Mouse (Mus musculus) limb, embryonic 14.5 days (tissue): Measurements from ENCODE around the gene Nudcd2. TPM values are rescaled to one million over a fixed set of nuclear protein-coding genes. Genes with fewer than 3 reads are reported as not detected.

Experiments
- ATAC-seq: fragments of 200-750 bp; cut with Nextera tagmentation; 2 replicates; pipeline ENCODE4 v1.8.0; 2017; ENCODE audit warnings: low read depth, moderate number of reproducible peaks, moderate TSS enrichment; ENCODE audit not compliant: low FRiP score
- DNase-seq: peaks from one replicate; pipeline ENCODE4 v3.0.0-alpha.2; 2015; ENCODE audit warnings: low spot score
- H3K27ac ChIP-seq: fragments of 300-500 bp; sonication (generic); replicated peaks from 2 replicates; pipeline ENCODE4 v1.5.1; 2014; ENCODE audit warnings: low read depth, mild to moderate bottlenecking, low read length, moderate library complexity, mixed read lengths
- H3K27me3 ChIP-seq: fragments of 300-500 bp; sonication (generic); 2 replicates; pipeline ENCODE4 v1.6.1; 2014; ENCODE audit warnings: low read length, mixed read lengths; ENCODE audit not compliant: control insufficient read depth, insufficient read depth
- H3K36me3 ChIP-seq: fragments of 300-500 bp; sonication (generic); 2 replicates; pipeline ENCODE4 v1.6.1; 2014; ENCODE audit warnings: mild to moderate bottlenecking, low read length, moderate library complexity, mixed read lengths; ENCODE audit not compliant: control insufficient read depth, insufficient read depth
- H3K4me1 ChIP-seq: fragments of 300-500 bp; sonication (generic); 2 replicates; pipeline ENCODE4 v1.6.1; 2014; ENCODE audit warnings: antibody characterized with exemption, low read length, mixed read lengths; ENCODE audit not compliant: control insufficient read depth, insufficient read depth
- H3K4me2 ChIP-seq: fragments of 300-500 bp; sonication (generic); replicated peaks from 2 replicates; pipeline ENCODE4 v1.6.1; 2014; ENCODE audit warnings: low read depth, mild to moderate bottlenecking, low read length, moderate library complexity; ENCODE audit not compliant: severe bottlenecking
- H3K4me3 ChIP-seq: fragments of 300-500 bp; sonication (generic); replicated peaks from 2 replicates; pipeline ENCODE4 v1.5.1; 2014; ENCODE audit warnings: low read length
- H3K9ac ChIP-seq: fragments of 300-500 bp; sonication (generic); 2 replicates; pipeline ENCODE4 v1.6.1; 2014; ENCODE audit warnings: mild to moderate bottlenecking, low read depth, low read length, moderate library complexity; ENCODE audit not compliant: severe bottlenecking
- H3K9me3 ChIP-seq: fragments of 300-500 bp; sonication (generic); 2 replicates; pipeline ENCODE4 v1.6.1; 2016; ENCODE audit warnings: low read length; ENCODE audit not compliant: control insufficient read depth
- POLR2A ChIP-seq: fragments of 200-500 bp; IDR thresholded peaks from 2 replicates; pipeline ENCODE4 v1.8.0; 2012; ENCODE audit warnings: inconsistent platforms, mild to moderate bottlenecking, moderate library complexity, borderline replicate concordance; ENCODE audit not compliant: insufficient read depth, insufficient read length; ENCODE audit errors: extremely low read depth
- WGBS: fragments of 180-500 bp; shearing (Covaris S2); extraction: QIAGEN DNeasy Blood & Tissue Kit; methylation state at CpG from one replicate; pipeline ENCODE4 v1.1.7; 2014; 5-methylcytosine and 5-hydroxymethylcytosine counted together
- polyA plus RNA-seq, 2 experiments: library from polyadenylated mRNA; depleted of rRNA in 1 of 2; stranded (reverse) in 1 of 2; unstranded in 1 of 2; fragments of >200 nt; fragmentation: Nextera tagmentation in 1 of 2; extraction: Ambion mirVana in 1 of 2; gene quantifications; 2 replicates each; pipeline versions ENCODE4 v1.2.1 to v1.2.3; 2012 to 2014

The Nudcd2 gene
- polyA plus RNA-seq, 2 experiments: 57.4 to 153 TPM

- 96% methylated on average over 5 of the region's 5 CpGs for WGBS
- Histone ChIP-seq H3K27me3 (no peaks in the 10 kb centered on the region), H3K9me3 (no peaks in the 10 kb centered on the region), H3K36me3 (peaks cover 82% of the 10 kb centered on the region), H3K4me1 (no peaks in the 10 kb centered on the region), H3K4me3 (no peak overlapping the region), H3K9ac (no peak overlapping the region), H3K27ac (no peak overlapping the region), H3K4me2 (no peak overlapping the region)
- no peak for DNase-seq
- ATAC-seq: no peak
- TF ChIP-seq POLR2A: no peak
These were observed 17.9 kb upstream of the Nudcd2 start for GRCm38 (mm10) chr11:40715524-40715923.

GRCm38 (mm10) chr11:40718324-40718723, 15.1 kb upstream of the Nudcd2 start:
- Histone ChIP-seq H3K9ac (no peak overlapping the region), H3K4me3 (no peak overlapping the region), H3K36me3 (peaks cover 85% of the 10 kb centered on the region), H3K9me3 (no peaks in the 10 kb centered on the region), H3K27ac (no peak overlapping the region), H3K27me3 (no peaks in the 10 kb centered on the region), H3K4me1 (no peaks in the 10 kb centered on the region), H3K4me2 (no peak overlapping the region)
- ATAC-seq: no peak
- DNase-seq: no peak
- TF ChIP-seq POLR2A: no peak

GRCm38 (mm10) chr11:40732997-40733338, 499 bp upstream of the Nudcd2 start:
- Histone ChIP-seq H3K9me3 (no peaks in the 10 kb centered on the region), H3K9ac (peak overlapping the region; percentile 56), H3K4me3 (peak overlapping the region; percentile 93), H3K36me3 (peaks cover 28% of the 10 kb centered on the region), H3K27ac (no peak overlapping the region), H3K4me2 (peak overlapping the region; percentile 89), H3K4me1 (peaks cover 19% of the 10 kb centered on the region), H3K27me3 (no peaks in the 10 kb centered on the region)
- WGBS: under 1% methylated on average over 14 of the region's 14 CpGs
- DNase-seq (no peak), ATAC-seq (peak; percentile 7)
- TF ChIP-seq POLR2A: no peak

- Histone ChIP-seq H3K4me2 (peak overlapping the region; percentile 78), H3K9me3 (no peaks in the 10 kb centered on the region), H3K9ac (peak overlapping the region; percentile 96), H3K27me3 (no peaks in the 10 kb centered on the region), H3K27ac (peak overlapping the region; percentile 84), H3K4me3 (peak overlapping the region; percentile 93), H3K36me3 (peaks cover 28% of the 10 kb centered on the region), H3K4me1 (peaks cover 19% of the 10 kb centered on the region)
- TF ChIP-seq POLR2A: no peak
- DNase-seq: no peak
- no peak for ATAC-seq
- 4% methylated on average over 11 of the region's 11 CpGs for WGBS
These were observed 835 bp downstream of the Nudcd2 start for GRCm38 (mm10) chr11:40734251-40734752.

- no peak overlapping the region for H3K9ac ChIP-seq
- no peaks in the 10 kb centered on the region for H3K27me3 ChIP-seq
- H3K4me2 ChIP-seq: no peak overlapping the region
- H3K27ac ChIP-seq: no peak overlapping the region
- H3K4me1 ChIP-seq: peaks cover 15% of the 10 kb centered on the region
- DNase-seq: no peak
- H3K36me3 ChIP-seq: peaks cover 45% of the 10 kb centered on the region
- 92% methylated on average over 3 of the region's 3 CpGs for WGBS
- no peaks in the 10 kb centered on the region for H3K9me3 ChIP-seq
- no peak overlapping the region for H3K4me3 ChIP-seq
- no peak for ATAC-seq
- TF ChIP-seq POLR2A: no peak
These were observed 3.9 kb downstream of the Nudcd2 start for GRCm38 (mm10) chr11:40737369-40737768.
